Comparison of ENCODE assay signal across 8 mouse cellular contexts in genomic region chr8:115402471-115403197, GRCm38 (mm10).
DNase-seq lines count a peak whose midpoint lies in the region; ATAC-seq and TF ChIP-seq lines count a peak whose summit lies in the region.

No protein-coding gene starts in this region.

- in situ Hi-C loops in Patski (cut with MboI; ENCODE audit: low pct_unique_long_range_greater_than_20kb): no loop called here

- no peak overlapping the region for H3K9ac ChIP-seq in heart, postnatal 0 days (replicated peaks; ENCODE audit: low read depth, low read length)

- ATAC-seq in Patski: no peak
- ATAC-seq in heart, postnatal 0 days (ENCODE audit: insufficient read depth, low read depth): no peak; the same call in 1 of the 2 replicates

- intact Hi-C loops in left cerebral cortex, adult 2 months (cut with DNase I): loop anchor here (5.0 kb wide), 1 partner anchor 305 kb away; the partner anchor contains the start of gene Maf

- POLR2A ChIA-PET in Patski (lab: Charles Lee): interaction anchor here (0.6 kb wide), 1 partner anchor 300 kb away, joined by 3 read pairs; no protein-coding TSS in a partner anchor

- peak; percentile 58 for TF ChIP-seq CTCF in left cerebral cortex, adult 2 months (IDR thresholded peaks at IDR 0.05)
- peak; percentile 62 for TF ChIP-seq CTCF in Patski (IDR thresholded peaks at IDR 0.05)
- peak; percentile 69 for TF ChIP-seq CTCF in heart, postnatal 0 days (IDR thresholded peaks at IDR 0.05; ENCODE audit: low read depth)

- no peaks in the 10 kb centered on the region for H3K4me1 ChIP-seq in heart, postnatal 0 days (ENCODE audit: control insufficient read depth, insufficient read depth)

- H3K4me2 ChIP-seq in heart, postnatal 0 days (ENCODE audit: low read depth, low read length): no peak overlapping the region

- 0 out of 2 replicates have a peak, but pooled peaks cover 4% of the 10 kb centered on the region for H3K9me3 ChIP-seq in heart, postnatal 0 days (replicated peaks; ENCODE audit: control insufficient read depth, low read length)

- CTCF ChIA-PET in Patski (lab: Charles Lee): interaction anchor here (0.7 to 2.4 kb wide), 6 partner anchors 8 to 307 kb away, joined by 3 to 7 read pairs (median 4); no protein-coding TSS in a partner anchor

- H3K36me3 ChIP-seq in heart, postnatal 0 days (replicated peaks; ENCODE audit: control insufficient read depth, insufficient read depth, low read length): no peaks in the 10 kb centered on the region

- 56% methylated on average over 10 of the region's 10 CpGs for WGBS in heart, postnatal 0 days

- no peak overlapping the region for H3K27ac ChIP-seq in left cerebral cortex, adult 2 months
- no peak overlapping the region for H3K27ac ChIP-seq in heart, postnatal 0 days (ENCODE audit: low read depth)

- DNase-seq in left cerebral cortex, adult 2 months (ENCODE audit: extremely low spot score in 1 of 2, low spot score in 2 of 2): no peak
- no peak for DNase-seq in left cerebral cortex, adult 11 months (ENCODE audit: low spot score)
- DNase-seq in Patski (ENCODE audit: low read depth, low spot score): no peak
- peak; percentile 51 for DNase-seq in adrenal gland, postnatal 25 days
- DNase-seq in heart, postnatal 0 days (ENCODE audit: low spot score): peak; percentile 20
- peak; percentile 53 for DNase-seq in retina, postnatal 1 day
- DNase-seq in spleen, postnatal 10 days (ENCODE audit: low spot score in 2 of 2): no peak
- DNase-seq in right cerebral cortex, postnatal 36 days (ENCODE audit: low spot score in 2 of 2): no peak

- no peaks in the 10 kb centered on the region for H3K27me3 ChIP-seq in Patski
- H3K27me3 ChIP-seq in heart, postnatal 0 days (ENCODE audit: control insufficient read depth, insufficient read depth, low read length): no peaks in the 10 kb centered on the region

- no peak overlapping the region for H3K4me3 ChIP-seq in left cerebral cortex, adult 2 months
- no peak overlapping the region for H3K4me3 ChIP-seq in heart, postnatal 0 days (ENCODE audit: low read depth, low read length)

- TF ChIP-seq EP300 in heart, postnatal 0 days (IDR thresholded peaks at IDR 0.05; ENCODE audit: low read depth): no peak

Comparison
In these comparisons a context has a peak if more than half of its experiments do, and no peak if none do; other contexts are left out.
1. DNase-seq: peak in adrenal gland, postnatal 25 days (single experiment), heart, postnatal 0 days (single experiment) and retina, postnatal 1 day (single experiment); none in left cerebral cortex, adult 2 months (0 of 2), left cerebral cortex, adult 11 months (single experiment), Patski (single experiment), spleen, postnatal 10 days (0 of 2) and right cerebral cortex, postnatal 36 days (0 of 2).
2. Peak in every context shown above with its lines, with median percentiles within 50 percentile points of each other: CTCF ChIP-seq.